Mouse (Mus musculus): Measurements from ENCODE around the gene Zfp768. TPM values are rescaled to one million over a fixed set of nuclear protein-coding genes. Genes with fewer than 3 reads are reported as not detected.

Zfp768 gene
- polyA plus RNA-seq, 1 experiment from 2014 or later = 4.5 TPM

DNA sequence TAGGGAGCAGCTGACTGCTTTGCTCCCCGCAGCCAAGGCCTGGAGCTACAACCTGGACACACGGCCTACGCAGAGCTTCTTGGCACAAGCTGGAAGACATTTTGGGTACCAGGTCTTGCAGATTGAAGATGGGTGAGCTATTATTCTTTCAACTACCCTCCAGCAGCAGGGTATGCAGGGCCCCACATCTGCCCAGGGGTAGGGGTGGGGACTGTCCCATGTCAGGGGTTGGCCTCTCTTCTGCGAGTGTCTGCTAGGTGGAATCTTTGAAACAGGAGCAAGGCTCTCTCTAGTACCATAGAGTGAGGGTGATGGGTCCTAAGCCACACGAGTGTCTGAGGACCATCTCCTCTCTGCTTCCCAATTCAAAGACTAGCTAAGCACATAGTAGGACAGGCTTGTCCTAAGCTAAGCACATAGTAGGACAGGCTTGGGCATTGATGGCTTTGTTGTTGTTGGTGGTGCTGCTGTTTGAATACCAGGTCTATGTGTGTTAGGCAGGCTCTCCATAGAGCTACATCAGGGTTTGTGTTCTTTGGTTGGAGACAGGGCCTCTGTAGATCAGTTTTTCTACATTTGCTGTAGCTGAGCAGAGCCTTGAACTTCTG lies 47.7 kb downstream of the Zfp768 start:
- no peaks in the 10 kb centered on the region for H3K36me3 ChIP-seq (ENCODE audit: control insufficient read depth, insufficient read depth, low read length)
- DNase-seq (ENCODE audit: low spot score) = no peak
- no peak for ATAC-seq (replicated peaks; ENCODE audit: low FRiP score, low TSS enrichment, low read depth)
- H3K27me3 ChIP-seq (replicated peaks; ENCODE audit: control insufficient read depth, insufficient read depth, low read length) = no peaks in the 10 kb centered on the region
- H3K4me1 ChIP-seq (replicated peaks; ENCODE audit: control insufficient read depth, insufficient read depth, low read length) = no peaks in the 10 kb centered on the region
- 95% methylated on average over 5 of the region's 5 CpGs for WGBS
- H3K4me2 ChIP-seq (ENCODE audit: low read length) = no peak overlapping the region
- no peak overlapping the region for H3K9ac ChIP-seq (ENCODE audit: low read length)
- no peak overlapping the region for H3K4me3 ChIP-seq (ENCODE audit: low read depth, low read length)
- no peak overlapping the region for H3K27ac ChIP-seq (ENCODE audit: low read depth)
- no peaks in the 10 kb centered on the region for H3K9me3 ChIP-seq (ENCODE audit: control insufficient read depth, low read length)

DNA sequence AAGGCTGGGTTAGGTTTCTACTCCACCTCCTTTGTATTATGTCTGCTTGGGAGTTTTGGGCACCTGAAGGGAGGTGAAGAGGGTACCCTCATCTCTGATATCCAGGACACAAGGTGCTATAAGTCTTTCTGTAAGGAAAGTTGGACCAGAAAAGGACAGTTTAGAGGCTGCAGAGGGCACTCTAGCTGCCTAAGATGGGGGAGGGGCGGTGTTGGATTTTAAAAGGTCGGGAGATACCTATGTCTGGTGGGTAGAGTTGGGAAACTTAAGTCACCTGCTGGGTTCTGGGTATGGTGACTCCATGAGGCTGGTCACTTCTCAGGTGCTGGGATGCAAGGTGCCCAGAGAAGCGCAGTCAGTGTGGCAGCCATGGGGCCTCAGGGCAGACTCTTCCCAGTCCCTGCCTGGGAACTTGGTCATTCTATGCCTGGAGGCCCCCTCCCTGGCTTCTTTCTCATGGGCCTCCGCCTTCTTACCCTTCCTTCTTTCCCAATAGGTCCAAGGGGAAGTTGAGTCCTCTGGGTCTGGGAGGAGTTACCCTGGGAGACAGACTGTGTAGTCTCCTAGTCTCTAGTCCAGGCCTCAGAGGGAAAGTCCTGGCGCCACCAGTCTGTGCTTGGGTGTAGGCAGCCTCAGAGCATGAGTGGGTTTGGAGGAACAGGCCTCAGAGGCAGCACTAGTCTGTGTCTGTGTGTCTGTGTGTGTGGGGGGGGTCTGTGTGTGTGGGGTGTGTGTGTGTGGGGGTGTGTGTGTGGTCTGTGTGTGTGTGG lies 48.4 kb downstream of the Zfp768 start:
- ATAC-seq (replicated peaks; ENCODE audit: low FRiP score, low TSS enrichment, low read depth) = no peak
- Histone ChIP-seq H3K36me3 (ENCODE audit: control insufficient read depth, insufficient read depth, low read length) (no peaks in the 10 kb centered on the region), H3K4me3 (ENCODE audit: low read depth, low read length) (no peak overlapping the region), H3K4me2 (ENCODE audit: low read length) (no peak overlapping the region), H3K9me3 (ENCODE audit: control insufficient read depth, low read length) (no peaks in the 10 kb centered on the region), H3K4me1 (replicated peaks; ENCODE audit: control insufficient read depth, insufficient read depth, low read length) (no peaks in the 10 kb centered on the region), H3K27ac (ENCODE audit: low read depth) (no peak overlapping the region), H3K9ac (ENCODE audit: low read length) (no peak overlapping the region), H3K27me3 (replicated peaks; ENCODE audit: control insufficient read depth, insufficient read depth, low read length) (no peaks in the 10 kb centered on the region)
- 81% methylated on average over 5 of the region's 5 CpGs for WGBS
- DNase-seq (ENCODE audit: low spot score) = no peak

DNA sequence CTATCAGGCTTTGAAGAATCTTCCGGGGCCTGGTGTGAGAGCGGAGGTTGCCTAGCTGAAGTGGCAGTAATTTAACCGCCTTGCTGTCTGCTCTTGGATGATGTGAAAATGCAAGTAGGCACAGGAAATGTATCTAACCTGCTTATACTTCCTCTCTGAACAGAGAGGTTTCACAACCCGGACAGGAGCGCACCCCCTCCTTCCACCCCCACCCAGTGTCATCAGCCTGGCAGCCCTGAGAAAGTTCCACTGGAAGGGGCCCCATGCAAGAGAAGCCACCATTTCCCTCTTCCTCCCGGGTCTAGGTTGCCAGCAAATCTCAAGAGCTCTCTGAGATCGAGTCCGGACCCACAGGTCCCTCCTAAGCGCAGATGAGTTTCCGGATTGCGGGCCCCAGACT lies 49.3 kb downstream of the Zfp768 start, which contains the start of gene Itgal:
Gene Itgal, plus strand, starts transcription at position 163 of the 400 bp plus-strand sequence.
- ATAC-seq (replicated peaks; ENCODE audit: low FRiP score, low TSS enrichment, low read depth) (no peak), DNase-seq (ENCODE audit: low spot score) (no peak)
- no peaks in the 10 kb centered on the region for H3K27me3 ChIP-seq (replicated peaks; ENCODE audit: control insufficient read depth, insufficient read depth, low read length)
- H3K4me2 ChIP-seq (ENCODE audit: low read length) = no peak within 1 kb of the TSS
- no peak within 1 kb of the TSS for H3K4me3 ChIP-seq (ENCODE audit: low read depth, low read length)
- no peaks in the 10 kb centered on the region for H3K9me3 ChIP-seq (ENCODE audit: control insufficient read depth, low read length)
- H3K27ac ChIP-seq (ENCODE audit: low read depth) = no peak within 1 kb of the TSS
- H3K36me3 ChIP-seq (ENCODE audit: control insufficient read depth, insufficient read depth, low read length) = no peaks in the 10 kb centered on the region
- H3K4me1 ChIP-seq (replicated peaks; ENCODE audit: control insufficient read depth, insufficient read depth, low read length) = no peaks in the 10 kb centered on the region
- WGBS = 81% methylated on average over 11 of the region's 11 CpGs
- no peak within 1 kb of the TSS for H3K9ac ChIP-seq (ENCODE audit: low read length)

Other genes starting within 250 kb of the Zfp768 start
- 2.9 TPM in 2 replicates for gene Qprt, start 223.4 kb downstream of the Zfp768 start, polyA plus RNA-seq (2014; fragmentation: Nextera tagmentation; extraction: Ambion mirVana)
- 0.22 and 0.39 TPM in 2 replicates for gene Spn, start 207.8 kb downstream of the Zfp768 start, polyA plus RNA-seq (2014; fragmentation: Nextera tagmentation; extraction: Ambion mirVana)
- 44.4 and 46.9 TPM in 2 replicates for gene Cd2bp2, start 149.5 kb downstream of the Zfp768 start, polyA plus RNA-seq (2014; fragmentation: Nextera tagmentation; extraction: Ambion mirVana)
- gene Tbc1d10b, start 137.1 kb downstream of the Zfp768 start, polyA plus RNA-seq (2014; fragmentation: Nextera tagmentation; extraction: Ambion mirVana) = 21.3 and 21.4 TPM in 2 replicates
- 10.8 and 12.9 TPM in 2 replicates for gene Mylpf, start 136.7 kb downstream of the Zfp768 start, polyA plus RNA-seq (2014; fragmentation: Nextera tagmentation; extraction: Ambion mirVana)
- 16.8 and 18.5 TPM in 2 replicates for gene Zfp553, start 112.5 kb downstream of the Zfp768 start, polyA plus RNA-seq (2014; fragmentation: Nextera tagmentation; extraction: Ambion mirVana)
- 12.9 and 14.4 TPM in 2 replicates for gene Sept1, start 112.5 kb downstream of the Zfp768 start, polyA plus RNA-seq (2014; fragmentation: Nextera tagmentation; extraction: Ambion mirVana)
- gene Zfp771, start 101.3 kb downstream of the Zfp768 start, polyA plus RNA-seq (2014; fragmentation: Nextera tagmentation; extraction: Ambion mirVana) = 47.6 and 52.2 TPM in 2 replicates
- gene Dctpp1, start 84.9 kb downstream of the Zfp768 start, polyA plus RNA-seq (2014; fragmentation: Nextera tagmentation; extraction: Ambion mirVana) = 280 and 305 TPM in 2 replicates
- 153 and 183 TPM in 2 replicates for gene Sephs2, start 71.5 kb downstream of the Zfp768 start, polyA plus RNA-seq (2014; fragmentation: Nextera tagmentation; extraction: Ambion mirVana)
- gene Itgal, start 49.3 kb downstream of the Zfp768 start, polyA plus RNA-seq (2014; fragmentation: Nextera tagmentation; extraction: Ambion mirVana) = 1.6 and 2.1 TPM in 2 replicates
- 9.8 and 11.3 TPM in 2 replicates for gene Zfp747, start 30.5 kb upstream of the Zfp768 start, polyA plus RNA-seq (2014; fragmentation: Nextera tagmentation; extraction: Ambion mirVana)
- 6.2 and 7.4 TPM in 2 replicates for gene 9130019O22Rik, start 41.6 kb upstream of the Zfp768 start, polyA plus RNA-seq (2014; fragmentation: Nextera tagmentation; extraction: Ambion mirVana)
- gene E430018J23Rik, start 48.0 kb upstream of the Zfp768 start, polyA plus RNA-seq (2014; fragmentation: Nextera tagmentation; extraction: Ambion mirVana) = 9.2 and 9.7 TPM in 2 replicates
- gene Zfp764, start 61.2 kb upstream of the Zfp768 start, polyA plus RNA-seq (2014; fragmentation: Nextera tagmentation; extraction: Ambion mirVana) = 9.6 and 10.6 TPM in 2 replicates
- gene Zfp688, start 76.5 kb upstream of the Zfp768 start, polyA plus RNA-seq (2014; fragmentation: Nextera tagmentation; extraction: Ambion mirVana) = 24.1 and 25.2 TPM in 2 replicates
- 6.7 and 7.6 TPM in 2 replicates for gene Zfp689, start 103.6 kb upstream of the Zfp768 start, polyA plus RNA-seq (2014; fragmentation: Nextera tagmentation; extraction: Ambion mirVana)
- gene Prr14, start 114.0 kb upstream of the Zfp768 start, polyA plus RNA-seq (2014; fragmentation: Nextera tagmentation; extraction: Ambion mirVana) = 43.4 and 45.6 TPM in 2 replicates
- gene Fbrs, start 133.6 kb upstream of the Zfp768 start, polyA plus RNA-seq (2014; fragmentation: Nextera tagmentation; extraction: Ambion mirVana) = 11.4 and 13.9 TPM in 2 replicates
- 49.4 and 51.8 TPM in 2 replicates for gene Srcap, start 166.4 kb upstream of the Zfp768 start, polyA plus RNA-seq (2014; fragmentation: Nextera tagmentation; extraction: Ambion mirVana)
- gene Gm42715, start 174.0 kb upstream of the Zfp768 start, polyA plus RNA-seq (2014; fragmentation: Nextera tagmentation; extraction: Ambion mirVana) = 18.8 and 19.8 TPM in 2 replicates
- 7.5 and 8.1 TPM in 2 replicates for gene Tmem265, start 215.8 kb upstream of the Zfp768 start, polyA plus RNA-seq (2014; fragmentation: Nextera tagmentation; extraction: Ambion mirVana)
- gene Phkg2, start 227.8 kb upstream of the Zfp768 start, polyA plus RNA-seq (2014; fragmentation: Nextera tagmentation; extraction: Ambion mirVana) = 42.0 and 49.4 TPM in 2 replicates
- gene Ccdc189, start 243.0 kb upstream of the Zfp768 start, polyA plus RNA-seq (2014; fragmentation: Nextera tagmentation; extraction: Ambion mirVana) = 6.9 and 7.7 TPM in 2 replicates
- 36.3 and 38.8 TPM in 2 replicates for gene Rnf40, start 243.2 kb upstream of the Zfp768 start, polyA plus RNA-seq (2014; fragmentation: Nextera tagmentation; extraction: Ambion mirVana)

Measured in intestine, embryonic 14.5 days (tissue).